Mouse (Mus musculus) heart, embryonic 11.5 days (tissue): Measurements from ENCODE around the gene Khk. TPM values are rescaled to one million over a fixed set of nuclear protein-coding genes. Genes with fewer than 3 reads are reported as not detected.
A peak's percentile ranks its signal among the peaks of the same experiment; 100 is the strongest.

Source experiments
- ATAC-seq: fragments of 200-750 bp; cut with Nextera tagmentation; replicated peaks from 2 replicates; pipeline ENCODE4 v1.8.0; 2017; ENCODE audit warnings: moderate library complexity; ENCODE audit not compliant: insufficient number of reproducible peaks, low FRiP score, low TSS enrichment
- H3K27ac ChIP-seq: fragments of 300-500 bp; sonication (generic); 2 replicates; pipeline ENCODE4 v1.5.1; 2014; ENCODE audit warnings: mild to moderate bottlenecking, low read depth, low read length
- H3K27me3 ChIP-seq: fragments of 300-500 bp; sonication (generic); 2 replicates; pipeline ENCODE4 v1.6.1; 2014; ENCODE audit warnings: mild to moderate bottlenecking, low read length, mixed read lengths; ENCODE audit not compliant: control insufficient read depth, insufficient read depth
- H3K36me3 ChIP-seq: fragments of 300-500 bp; sonication (generic); 2 replicates; pipeline ENCODE4 v1.6.1; 2014; ENCODE audit warnings: mild to moderate bottlenecking, low read length, moderate library complexity, mixed read lengths; ENCODE audit not compliant: control insufficient read depth, insufficient read depth
- H3K4me1 ChIP-seq: fragments of 300-500 bp; sonication (generic); 2 replicates; pipeline ENCODE4 v1.6.1; 2014; ENCODE audit warnings: low read length; ENCODE audit not compliant: control insufficient read depth, insufficient read depth
- H3K4me2 ChIP-seq: fragments of 300-500 bp; sonication (generic); 2 replicates; pipeline ENCODE4 v1.6.1; 2014; ENCODE audit warnings: mild to moderate bottlenecking, moderate library complexity
- H3K4me3 ChIP-seq: fragments of 300-500 bp; sonication (generic); 2 replicates; pipeline ENCODE4 v1.5.1; 2014; ENCODE audit warnings: low read depth, low read length
- H3K9ac ChIP-seq: fragments of 300-500 bp; sonication (generic); 2 replicates; pipeline ENCODE4 v1.6.1; 2014; ENCODE audit warnings: mild to moderate bottlenecking, low read depth, low read length, moderate library complexity
- H3K9me3 ChIP-seq: fragments of 300-500 bp; sonication (generic); replicated peaks from 2 replicates; pipeline ENCODE4 v1.6.1; 2016; ENCODE audit warnings: low read length; ENCODE audit not compliant: control insufficient read depth
- WGBS: fragments of 180-500 bp; shearing (Covaris S2); extraction: QIAGEN DNeasy Blood & Tissue Kit; methylation state at CpG from one replicate; pipeline ENCODE4 v1.1.7; 2014; ENCODE audit not compliant: insufficient replicate concordance; 5-methylcytosine and 5-hydroxymethylcytosine counted together
- polyA plus RNA-seq: library from polyadenylated mRNA; unstranded; fragments of >200 nt; fragmentation: Nextera tagmentation; extraction: Ambion mirVana; gene quantifications from 2 replicates; pipeline ENCODE4 v1.2.1, GENCODE M21; 2014

Gene Khk
- polyA plus RNA-seq, 1 experiment from 2014 or later = 11.3 TPM

GRCm38 (mm10) chr5:30922581-30923041 is 1.4 kb downstream of the Khk start:
- Histone ChIP-seq H3K9me3 (no peaks in the 10 kb centered on the region), H3K36me3 (peaks cover 9% of the 10 kb centered on the region; the same call in 1 of the 2 replicates), H3K27ac (peak overlapping the region; percentile 82; the same call in 1 of the 2 replicates), H3K4me1 (peaks cover 20% of the 10 kb centered on the region), H3K9ac (peak overlapping the region; percentile 79), H3K4me3 (peak overlapping the region; percentile 54), H3K4me2 (peak overlapping the region; percentile 73), H3K27me3 (no peaks in the 10 kb centered on the region)
- WGBS = 44% methylated on average over 10 of the region's 10 CpGs
- ATAC-seq = no peak

- H3K36me3 ChIP-seq = peaks cover 5% of the 10 kb centered on the region; the same call in 1 of the 2 replicates
- H3K4me3 ChIP-seq = no peak overlapping the region
- WGBS = 79% methylated on average over 6 of the region's 6 CpGs
- peak overlapping the region; percentile 73 for H3K4me2 ChIP-seq
- no peak for ATAC-seq
- peaks cover 20% of the 10 kb centered on the region for H3K4me1 ChIP-seq
- no peak overlapping the region for H3K9ac ChIP-seq
- no peaks in the 10 kb centered on the region for H3K9me3 ChIP-seq
- H3K27ac ChIP-seq = no peak overlapping the region
- H3K27me3 ChIP-seq = no peaks in the 10 kb centered on the region
These were observed 1.9 kb downstream of the Khk start for GRCm38 (mm10) chr5:30923119-30923518.

- Histone ChIP-seq H3K4me3 (no peak overlapping the region), H3K9ac (no peak overlapping the region), H3K27ac (no peak overlapping the region), H3K27me3 (no peaks in the 10 kb centered on the region), H3K4me1 (peaks cover 20% of the 10 kb centered on the region), H3K9me3 (no peaks in the 10 kb centered on the region), H3K36me3 (no peaks in the 10 kb centered on the region), H3K4me2 (no peak overlapping the region)
- 76% methylated on average over 8 of the region's 8 CpGs for WGBS
- no peak for ATAC-seq
These were observed 3.4 kb downstream of the Khk start for GRCm38 (mm10) chr5:30924614-30925013.

GRCm38 (mm10) chr5:30925217-30925616 is 4.0 kb downstream of the Khk start:
- 86% methylated on average over 5 of the region's 5 CpGs for WGBS
- H3K4me1 ChIP-seq = peaks cover 20% of the 10 kb centered on the region
- H3K4me3 ChIP-seq = no peak overlapping the region
- H3K4me2 ChIP-seq = no peak overlapping the region
- H3K27me3 ChIP-seq = no peaks in the 10 kb centered on the region
- no peak overlapping the region for H3K27ac ChIP-seq
- H3K36me3 ChIP-seq = no peaks in the 10 kb centered on the region
- H3K9ac ChIP-seq = no peak overlapping the region
- H3K9me3 ChIP-seq = no peaks in the 10 kb centered on the region
- no peak for ATAC-seq

GRCm38 (mm10) chr5:30926073-30926472 is 4.8 kb downstream of the Khk start:
- 88% methylated on average over 2 of the region's 2 CpGs for WGBS
- ATAC-seq = no peak
- Histone ChIP-seq H3K27me3 (no peaks in the 10 kb centered on the region), H3K9ac (no peak overlapping the region), H3K4me3 (no peak overlapping the region), H3K4me1 (peaks cover 18% of the 10 kb centered on the region), H3K27ac (no peak overlapping the region), H3K36me3 (no peaks in the 10 kb centered on the region), H3K9me3 (no peaks in the 10 kb centered on the region), H3K4me2 (no peak overlapping the region)

- no peaks in the 10 kb centered on the region for H3K27me3 ChIP-seq
- H3K4me1 ChIP-seq = peaks cover 5% of the 10 kb centered on the region
- 41% methylated on average over 7 of the region's 7 CpGs for WGBS
- no peak overlapping the region for H3K9ac ChIP-seq
- H3K9me3 ChIP-seq = no peaks in the 10 kb centered on the region
- H3K4me3 ChIP-seq = no peak overlapping the region
- no peak overlapping the region for H3K27ac ChIP-seq
- peak overlapping the region; percentile 14 for H3K4me2 ChIP-seq
- no peaks in the 10 kb centered on the region for H3K36me3 ChIP-seq
- no peak for ATAC-seq
These were observed 6.8 kb downstream of the Khk start for GRCm38 (mm10) chr5:30927945-30928529.

- no peaks in the 10 kb centered on the region for H3K36me3 ChIP-seq
- no peaks in the 10 kb centered on the region for H3K4me1 ChIP-seq
- 49% methylated on average over 4 of the region's 4 CpGs for WGBS
- H3K4me2 ChIP-seq = no peak overlapping the region
- H3K9me3 ChIP-seq = no peaks in the 10 kb centered on the region
- no peak overlapping the region for H3K27ac ChIP-seq
- ATAC-seq = no peak
- no peak overlapping the region for H3K9ac ChIP-seq
- no peak overlapping the region for H3K4me3 ChIP-seq
- no peaks in the 10 kb centered on the region for H3K27me3 ChIP-seq
These were observed 8.9 kb downstream of the Khk start for GRCm38 (mm10) chr5:30930121-30930520.

- H3K4me3 ChIP-seq = no peak overlapping the region
These were observed 9.6 kb downstream of the Khk start for GRCm38 (mm10) chr5:30930846-30931245.

GRCm38 (mm10) chr5:30931378-30931777 is 10.1 kb downstream of the Khk start:
- no peak overlapping the region for H3K9ac ChIP-seq
- no peak overlapping the region for H3K4me3 ChIP-seq
- H3K4me2 ChIP-seq = no peak overlapping the region
- no peak overlapping the region for H3K27ac ChIP-seq
- no peaks in the 10 kb centered on the region for H3K4me1 ChIP-seq
- no peaks in the 10 kb centered on the region for H3K9me3 ChIP-seq
- no peak for ATAC-seq
- H3K36me3 ChIP-seq = no peaks in the 10 kb centered on the region
- no peaks in the 10 kb centered on the region for H3K27me3 ChIP-seq
- 59% methylated on average over 4 of the region's 4 CpGs for WGBS

More at GRCm38 (mm10) chr5:30930846-30931245, 9.6 kb downstream of the Khk start:
- no peak for ATAC-seq
- Histone ChIP-seq H3K4me2 (no peak overlapping the region), H3K4me1 (no peaks in the 10 kb centered on the region), H3K27ac (no peak overlapping the region), H3K9me3 (no peaks in the 10 kb centered on the region), H3K36me3 (no peaks in the 10 kb centered on the region), H3K27me3 (no peaks in the 10 kb centered on the region), H3K9ac (no peak overlapping the region)
- 79% methylated on average over 6 of the region's 6 CpGs for WGBS
